14 mouse cellular contexts compared by ENCODE assay signal in genomic region chr7:99990990-99991707, GRCm38 (mm10). TPM values are rescaled to one million over a fixed set of nuclear protein-coding genes. Genes with fewer than 3 reads are reported as not detected.
"Had no signal": no experiment of that assay in that cellular context is flagged by ENCODE, and none has a peak within 500 bp of the region (broad histone marks: within the 10 kb centered on the region; RNA-seq: fewer than 3 reads in every experiment).

No protein-coding gene starts in this region.

- H3K9me3 ChIP-seq: midbrain, embryonic 10.5 days; midbrain, embryonic 13.5 days; neural tube, embryonic 13.5 days; neural tube, embryonic 15.5 days had no signal

- H3K4me3 ChIP-seq: midbrain, embryonic 10.5 days; midbrain, embryonic 13.5 days; myocyte; neural tube, embryonic 13.5 days; neural tube, embryonic 15.5 days had no signal

- H3K27me3 ChIP-seq: midbrain, embryonic 13.5 days; neural tube, embryonic 13.5 days had no signal

- H3K36me3 ChIP-seq: midbrain, embryonic 10.5 days; midbrain, embryonic 13.5 days; neural tube, embryonic 13.5 days; neural tube, embryonic 15.5 days had no signal

- H3K4me2 ChIP-seq: lung, embryonic 14.5 days; midbrain, embryonic 13.5 days; neural tube, embryonic 15.5 days had no signal

- H3K9ac ChIP-seq: liver, embryonic 14.5 days; lung, embryonic 14.5 days; midbrain, embryonic 13.5 days; neural tube, embryonic 13.5 days; neural tube, embryonic 15.5 days had no signal

- ATAC-seq: midbrain, embryonic 13.5 days; midbrain, embryonic 16.5 days had no signal

- DNase-seq: thymus, adult 2 months; thymus, postnatal 25 days had no signal

- H3K4me1 ChIP-seq: midbrain, embryonic 10.5 days; midbrain, embryonic 13.5 days; neural tube, embryonic 13.5 days; neural tube, embryonic 15.5 days had no signal

- H3K27ac ChIP-seq: liver, embryonic 14.5 days; midbrain, embryonic 10.5 days; midbrain, embryonic 13.5 days; neural tube, embryonic 13.5 days; neural tube, embryonic 15.5 days had no signal

RNA-seq across cellular contexts. Expression of gene Chrdl2, which starts 14.8 kb away (rescaled TPM):
- total RNA-seq: megakaryocyte, adult 5-6 weeks; megakaryocyte-erythroid progenitor cell, adult 5-6 weeks had no signal
- polyA plus RNA-seq: liver, embryonic 16.5 days; lung, embryonic 16.5 days; midbrain, embryonic 13.5 days; myocyte had no signal
